Comparison of ENCODE assay signal across 8 mouse cellular contexts in genomic region chr3:154816801-154817625, GRCm38 (mm10).
DNase-seq lines count a peak whose midpoint lies in the region; ATAC-seq and TF ChIP-seq lines count a peak whose summit lies in the region.

No protein-coding gene starts in this region.

- no peak overlapping the region for H3K9ac ChIP-seq in kidney, embryonic 14.5 days (ENCODE audit: low read depth, low read length)
- H3K9ac ChIP-seq in midbrain, embryonic 14.5 days (replicated peaks; ENCODE audit: low read length): peak overlapping the region; percentile 48; the same call in 1 of the 2 replicates

- H3K4me1 ChIP-seq in kidney, embryonic 14.5 days (ENCODE audit: control insufficient read depth, insufficient read depth, low read length): no peaks in the 10 kb centered on the region
- peaks cover 21% of the 10 kb centered on the region for H3K4me1 ChIP-seq in midbrain, embryonic 14.5 days (ENCODE audit: control insufficient read depth, insufficient read depth, low read length)
- H3K4me1 ChIP-seq in cerebellum, adult 2 months (ENCODE audit: control insufficient read depth, insufficient read depth, low read length): no peaks in the 10 kb centered on the region

- WGBS in kidney, embryonic 14.5 days: 47% methylated on average over 19 of the region's 19 CpGs
- 13% methylated on average over 19 of the region's 19 CpGs for WGBS in midbrain, embryonic 14.5 days
- WGBS in cerebellum, adult 2 months: 24% methylated on average over 19 of the region's 19 CpGs

- H3K9me3 ChIP-seq in kidney, embryonic 14.5 days (ENCODE audit: control insufficient read depth, low read length): no peaks in the 10 kb centered on the region
- H3K9me3 ChIP-seq in midbrain, embryonic 14.5 days (ENCODE audit: control insufficient read depth, low read length): no peaks in the 10 kb centered on the region

- no peak overlapping the region for H3K27ac ChIP-seq in kidney, embryonic 14.5 days (ENCODE audit: low read depth, low read length)
- H3K27ac ChIP-seq in layer of hippocampus, adult 2 months: peak overlapping the region; percentile 92
- H3K27ac ChIP-seq in midbrain, embryonic 14.5 days (replicated peaks; ENCODE audit: low read depth, low read length): peak overlapping the region; percentile 76
- H3K27ac ChIP-seq in cerebellum, adult 2 months (ENCODE audit: insufficient read depth, low read length): no peak overlapping the region

- H3K4me3 ChIP-seq in kidney, embryonic 14.5 days (ENCODE audit: low read length): no peak overlapping the region
- peak overlapping the region; percentile 30 for H3K4me3 ChIP-seq in layer of hippocampus, adult 2 months
- peak overlapping the region; percentile 24 for H3K4me3 ChIP-seq in midbrain, embryonic 14.5 days (replicated peaks; ENCODE audit: low read depth, low read length)
- H3K4me3 ChIP-seq in cerebellum, adult 2 months (replicated peaks; ENCODE audit: insufficient read depth, low read depth, low read length): no peak overlapping the region

- no peak overlapping the region for H3K4me2 ChIP-seq in kidney, embryonic 14.5 days (replicated peaks; ENCODE audit: low read depth, low read length)
- peak overlapping the region; percentile 49 for H3K4me2 ChIP-seq in midbrain, embryonic 14.5 days (ENCODE audit: low read length)

- DNase-seq in kidney, adult 9 months: no peak
- peak; percentile 18 to 53 for DNase-seq in heart, adult 9 months (ENCODE audit: low spot score in 2 of 2)
- peak; percentile 51 to 75 for DNase-seq in layer of hippocampus, adult 2 months (ENCODE audit: low spot score in 2 of 2)
- DNase-seq in midbrain, embryonic 14.5 days: peak; percentile 76
- DNase-seq in thymus, adult 18-20 months: no peak
- no peak for DNase-seq in cerebellum, adult 2 months

- TF ChIP-seq POLR2A in cerebellum, adult 2 months (IDR thresholded peaks at IDR 0.05; ENCODE audit: borderline replicate concordance, insufficient read depth, low read length): no peak

- TF ChIP-seq CTCF in layer of hippocampus, adult 2 months (conservative IDR thresholded peaks at IDR 0.05): no peak
- TF ChIP-seq CTCF in cerebellum, adult 2 months (IDR thresholded peaks at IDR 0.05; ENCODE audit: borderline replicate concordance, insufficient read depth, low read depth, low read length): no peak

- 0 out of 2 replicates have a peak, but pooled peaks cover 2% of the 10 kb centered on the region for H3K27me3 ChIP-seq in kidney, embryonic 14.5 days (ENCODE audit: control insufficient read depth, insufficient read depth, low read length)
- no peaks in the 10 kb centered on the region for H3K27me3 ChIP-seq in midbrain, embryonic 14.5 days (ENCODE audit: control insufficient read depth, insufficient read depth, low read length)
- H3K27me3 ChIP-seq in cerebellum, adult 2 months (ENCODE audit: control insufficient read depth, insufficient read depth, low read length): no peaks in the 10 kb centered on the region; the same call in 1 of the 2 replicates

- ATAC-seq in kidney, embryonic 14.5 days (ENCODE audit: low FRiP score, low TSS enrichment): 0 out of 2 replicates have a peak, but pooled peaks have one; percentile 59
- ATAC-seq in midbrain, embryonic 14.5 days (ENCODE audit: low FRiP score, low TSS enrichment): peak; percentile 82
- ATAC-seq in granulocyte monocyte progenitor cell, adult 5-6 weeks (replicated peaks; ENCODE audit: poor library complexity, severe bottlenecking): no peak

- no peaks in the 10 kb centered on the region for H3K36me3 ChIP-seq in kidney, embryonic 14.5 days (ENCODE audit: control insufficient read depth, insufficient read depth, low read length)
- no peaks in the 10 kb centered on the region for H3K36me3 ChIP-seq in midbrain, embryonic 14.5 days (ENCODE audit: control insufficient read depth, insufficient read depth, low read length)

Comparison
In these comparisons a context has a peak if more than half of its experiments do, and no peak if none do; other contexts are left out.
1. H3K27ac ChIP-seq: peak in layer of hippocampus, adult 2 months (single experiment) and midbrain, embryonic 14.5 days (single experiment); none in kidney, embryonic 14.5 days (single experiment) and cerebellum, adult 2 months (single experiment).
2. H3K4me3 ChIP-seq: peak in layer of hippocampus, adult 2 months (single experiment) and midbrain, embryonic 14.5 days (single experiment); none in kidney, embryonic 14.5 days (single experiment) and cerebellum, adult 2 months (single experiment).
3. DNase-seq: peak in heart, adult 9 months (2 of 2), layer of hippocampus, adult 2 months (2 of 2) and midbrain, embryonic 14.5 days (single experiment); none in kidney, adult 9 months (single experiment), thymus, adult 18-20 months (0 of 2) and cerebellum, adult 2 months (0 of 2).